Mouse (Mus musculus): ENCODE data around the gene Zfp949. TPM values are rescaled to one million over a fixed set of nuclear protein-coding genes. Genes with fewer than 3 reads are reported as not detected.

Gene Zfp949
- polyA plus RNA-seq, 1 experiment: 8.8 TPM

- H3K27ac ChIP-seq (ENCODE audit: insufficient read depth, low read length): peak overlapping the region; percentile 95
- H3K4me3 ChIP-seq (ENCODE audit: insufficient read depth, low read length): peak overlapping the region; percentile 100
- TF ChIP-seq CTCF (IDR thresholded peaks at IDR 0.05; ENCODE audit: borderline replicate concordance, insufficient read depth, low read length) (no peak), POLR2A (IDR thresholded peaks at IDR 0.05; ENCODE audit: low read depth, low read length) (no peak)
- H3K4me1 ChIP-seq (ENCODE audit: control insufficient read depth, insufficient read depth, low read length): no peaks in the 10 kb centered on the region
These were observed 25.8 kb upstream of the Zfp949 start for GRCm38 (mm10) chr9:88521961-88522568.

DNA sequence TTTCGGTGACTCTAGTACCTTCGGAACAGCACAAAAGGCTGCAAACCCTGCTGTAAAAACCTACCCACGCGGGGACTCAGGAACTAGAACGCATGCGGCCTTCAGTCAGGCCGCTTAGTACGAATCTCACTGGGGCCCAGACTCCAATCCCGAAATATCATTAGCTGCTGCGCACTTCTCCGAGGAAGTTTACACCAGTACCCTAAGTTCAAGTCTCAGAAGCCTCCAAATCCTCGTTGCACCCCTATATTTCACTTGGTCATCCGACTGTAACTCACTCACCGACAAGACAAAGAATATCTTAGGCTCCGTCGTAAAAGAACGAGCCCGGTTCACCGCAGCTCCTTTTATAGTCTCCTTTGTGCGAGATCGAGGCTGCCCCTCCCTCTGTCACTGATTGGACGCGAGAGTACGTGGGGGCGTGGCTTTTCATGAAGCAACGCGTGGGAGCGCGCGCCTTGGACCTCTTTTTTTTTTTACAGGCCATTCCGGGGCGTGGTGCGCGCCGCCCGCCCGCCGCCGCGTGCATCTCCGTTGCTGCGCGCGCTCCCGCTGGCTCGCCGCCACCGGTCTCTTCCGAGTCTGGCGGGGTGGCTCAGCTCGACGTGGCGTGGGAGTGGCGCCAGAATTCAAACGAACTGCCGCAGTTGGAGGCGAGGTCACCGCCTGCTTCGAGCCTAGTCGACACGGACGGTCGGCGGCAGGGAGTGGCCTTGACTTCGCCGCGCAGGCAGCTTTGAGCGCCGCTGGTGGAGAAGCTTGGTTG lies 25.1 kb upstream of the Zfp949 start:
- TF ChIP-seq CTCF (IDR thresholded peaks at IDR 0.05; ENCODE audit: borderline replicate concordance, insufficient read depth, low read length): peak; percentile 34; the same call in 1 of the 2 replicates
- TF ChIP-seq POLR2A (IDR thresholded peaks at IDR 0.05; ENCODE audit: low read depth, low read length): peak; percentile 100
- Histone ChIP-seq H3K27ac (ENCODE audit: insufficient read depth, low read length) (peak overlapping the region; percentile 95), H3K4me1 (ENCODE audit: control insufficient read depth, insufficient read depth, low read length) (no peaks in the 10 kb centered on the region), H3K4me3 (ENCODE audit: insufficient read depth, low read length) (peak overlapping the region; percentile 100)

- Histone ChIP-seq H3K27ac (ENCODE audit: insufficient read depth, low read length) (peak overlapping the region; percentile 51), H3K4me1 (ENCODE audit: control insufficient read depth, insufficient read depth, low read length) (no peaks in the 10 kb centered on the region), H3K4me3 (ENCODE audit: insufficient read depth, low read length) (peak overlapping the region; percentile 49)
- TF ChIP-seq CTCF (IDR thresholded peaks at IDR 0.05; ENCODE audit: borderline replicate concordance, insufficient read depth, low read length) (no peak), POLR2A (IDR thresholded peaks at IDR 0.05; ENCODE audit: low read depth, low read length) (no peak)
These were observed 24.5 kb upstream of the Zfp949 start for GRCm38 (mm10) chr9:88523335-88523668.

- H3K4me3 ChIP-seq (ENCODE audit: insufficient read depth, low read length): no peak overlapping the region
- TF ChIP-seq POLR2A (IDR thresholded peaks at IDR 0.05; ENCODE audit: low read depth, low read length) (no peak), CTCF (IDR thresholded peaks at IDR 0.05; ENCODE audit: borderline replicate concordance, insufficient read depth, low read length) (no peak)
- H3K27ac ChIP-seq (ENCODE audit: insufficient read depth, low read length): no peak overlapping the region
- H3K4me1 ChIP-seq (ENCODE audit: control insufficient read depth, insufficient read depth, low read length): no peaks in the 10 kb centered on the region; the same call in 1 of the 2 replicates
These were observed 23.5 kb upstream of the Zfp949 start for GRCm38 (mm10) chr9:88524367-88524766.

- Histone ChIP-seq H3K4me3 (ENCODE audit: insufficient read depth, low read length) (no peak overlapping the region), H3K4me1 (ENCODE audit: control insufficient read depth, insufficient read depth, low read length) (no peaks in the 10 kb centered on the region; the same call in 1 of the 2 replicates), H3K27ac (ENCODE audit: insufficient read depth, low read length) (no peak overlapping the region)
- TF ChIP-seq CTCF (IDR thresholded peaks at IDR 0.05; ENCODE audit: borderline replicate concordance, insufficient read depth, low read length) (no peak), POLR2A (IDR thresholded peaks at IDR 0.05; ENCODE audit: low read depth, low read length) (no peak)
These were observed 23.0 kb upstream of the Zfp949 start for GRCm38 (mm10) chr9:88524796-88525195.

DNA sequence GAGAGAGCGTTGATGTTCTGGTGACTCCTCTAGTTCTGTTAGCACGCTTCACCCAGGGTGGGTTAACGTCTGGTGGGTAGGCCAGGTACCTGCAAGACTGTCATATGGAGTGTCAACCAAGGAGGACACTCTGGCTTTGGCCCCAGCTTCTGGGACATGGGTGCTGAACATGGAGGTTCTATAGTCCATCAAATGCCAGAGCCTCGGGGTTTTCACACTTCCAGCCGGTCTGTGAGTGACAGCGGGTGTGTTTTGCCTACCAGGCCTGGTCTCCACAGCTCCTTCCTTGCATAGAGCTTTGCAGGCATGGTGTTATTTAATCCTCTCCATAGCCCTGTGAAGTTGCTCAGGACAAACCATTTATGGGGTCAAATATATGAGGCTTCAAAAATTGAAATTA lies 22.5 kb upstream of the Zfp949 start:
- Histone ChIP-seq H3K4me3 (ENCODE audit: insufficient read depth, low read length) (no peak overlapping the region), H3K4me1 (ENCODE audit: control insufficient read depth, insufficient read depth, low read length) (no peaks in the 10 kb centered on the region; the same call in 1 of the 2 replicates), H3K27ac (ENCODE audit: insufficient read depth, low read length) (no peak overlapping the region)
- TF ChIP-seq POLR2A (IDR thresholded peaks at IDR 0.05; ENCODE audit: low read depth, low read length) (no peak), CTCF (IDR thresholded peaks at IDR 0.05; ENCODE audit: borderline replicate concordance, insufficient read depth, low read length) (no peak)

DNA sequence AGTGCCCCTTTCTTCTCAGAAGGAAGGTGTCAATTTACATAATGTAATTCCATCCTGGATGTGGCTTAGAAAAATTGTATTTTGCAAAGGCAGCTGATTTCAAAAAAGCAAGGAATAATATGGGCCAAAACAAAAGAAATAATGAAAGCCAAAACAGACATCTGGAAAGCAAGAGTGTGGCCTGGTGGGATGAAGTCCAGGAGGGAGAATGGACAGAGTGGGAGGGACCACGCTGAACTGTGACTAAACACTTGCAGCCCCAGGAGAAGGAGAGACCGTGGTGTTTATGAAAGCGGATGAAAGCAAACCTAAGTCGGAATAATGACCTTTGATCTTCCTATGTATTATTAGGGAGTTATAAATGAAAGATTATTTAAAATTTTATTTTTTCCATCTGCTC lies 19.9 kb upstream of the Zfp949 start:
- Histone ChIP-seq H3K4me1 (ENCODE audit: control insufficient read depth, insufficient read depth, low read length) (no peaks in the 10 kb centered on the region; the same call in 1 of the 2 replicates), H3K4me3 (ENCODE audit: insufficient read depth, low read length) (no peak overlapping the region), H3K27ac (ENCODE audit: insufficient read depth, low read length) (no peak overlapping the region)
- TF ChIP-seq CTCF (IDR thresholded peaks at IDR 0.05; ENCODE audit: borderline replicate concordance, insufficient read depth, low read length) (no peak), POLR2A (IDR thresholded peaks at IDR 0.05; ENCODE audit: low read depth, low read length) (no peak)

- Histone ChIP-seq H3K27ac (ENCODE audit: insufficient read depth, low read length) (no peak overlapping the region), H3K4me1 (ENCODE audit: control insufficient read depth, insufficient read depth, low read length) (no peaks in the 10 kb centered on the region; the same call in 1 of the 2 replicates), H3K4me3 (ENCODE audit: insufficient read depth, low read length) (no peak overlapping the region)
- TF ChIP-seq POLR2A (IDR thresholded peaks at IDR 0.05; ENCODE audit: low read depth, low read length): no peak
- no peak for TF ChIP-seq CTCF (IDR thresholded peaks at IDR 0.05; ENCODE audit: borderline replicate concordance, insufficient read depth, low read length)
These were observed 19.1 kb upstream of the Zfp949 start for GRCm38 (mm10) chr9:88528736-88529135.

GRCm38 (mm10) chr9:88529571-88529970 lies 18.2 kb upstream of the Zfp949 start:
- TF ChIP-seq CTCF (IDR thresholded peaks at IDR 0.05; ENCODE audit: borderline replicate concordance, insufficient read depth, low read length) (no peak), POLR2A (IDR thresholded peaks at IDR 0.05; ENCODE audit: low read depth, low read length) (no peak)
- Histone ChIP-seq H3K4me1 (ENCODE audit: control insufficient read depth, insufficient read depth, low read length) (no peaks in the 10 kb centered on the region; the same call in 1 of the 2 replicates), H3K4me3 (ENCODE audit: insufficient read depth, low read length) (no peak overlapping the region), H3K27ac (ENCODE audit: insufficient read depth, low read length) (no peak overlapping the region)

- TF ChIP-seq CTCF (IDR thresholded peaks at IDR 0.05; ENCODE audit: borderline replicate concordance, insufficient read depth, low read length) (no peak), POLR2A (IDR thresholded peaks at IDR 0.05; ENCODE audit: low read depth, low read length) (no peak)
- H3K27ac ChIP-seq (ENCODE audit: insufficient read depth, low read length): no peak overlapping the region
- H3K4me3 ChIP-seq (ENCODE audit: insufficient read depth, low read length): no peak overlapping the region
- H3K4me1 ChIP-seq (ENCODE audit: control insufficient read depth, insufficient read depth, low read length): no peaks in the 10 kb centered on the region; the same call in 1 of the 2 replicates
These were observed 17.7 kb upstream of the Zfp949 start for GRCm38 (mm10) chr9:88529979-88530580.
